Comparison of ENCODE assay signal across 23 mouse cellular contexts in genomic region chr13:24947158-24947557, GRCm38 (mm10).
"Had no signal": no experiment of that assay in that cellular context is flagged by ENCODE, and none has a peak within 500 bp of the region (broad histone marks: within the 10 kb centered on the region; RNA-seq: fewer than 3 reads in every experiment).

No protein-coding gene starts in this region.

- H3K27ac ChIP-seq: gastrocnemius, adult 2 months; heart, embryonic 13.5 days; heart, embryonic 15.5 days; hindbrain, embryonic 13.5 days; hindbrain, embryonic 15.5 days; intestine, embryonic 15.5 days; layer of hippocampus, adult 2 months; left cerebral cortex, adult 2 months; limb, embryonic 13.5 days had no signal

- H3K9ac ChIP-seq: heart, embryonic 13.5 days; heart, embryonic 15.5 days; hindbrain, embryonic 13.5 days; hindbrain, embryonic 15.5 days; intestine, embryonic 15.5 days; limb, embryonic 13.5 days had no signal

- H3K27me3 ChIP-seq: heart, embryonic 13.5 days; heart, embryonic 15.5 days; hindbrain, embryonic 13.5 days; hindbrain, embryonic 15.5 days; intestine, embryonic 15.5 days; limb, embryonic 13.5 days had no signal

- DNase-seq: gastrocnemius, adult 2 months; gastrocnemius, postnatal 10 days; gastrocnemius, postnatal 25 days; heart, adult 18-20 months; heart, postnatal 14 days; heart, postnatal 36 days; kidney, adult 18-20 months; kidney, adult 8-10 months; kidney, postnatal 10 days; kidney, postnatal 25 days; kidney, postnatal 4 days had no signal

- H3K9me3 ChIP-seq: heart, embryonic 13.5 days; heart, embryonic 15.5 days; hindbrain, embryonic 13.5 days; hindbrain, embryonic 15.5 days; intestine, embryonic 15.5 days; limb, embryonic 13.5 days had no signal

- H3K36me3 ChIP-seq: heart, embryonic 13.5 days; heart, embryonic 15.5 days; hindbrain, embryonic 13.5 days; hindbrain, embryonic 15.5 days; intestine, embryonic 15.5 days; limb, embryonic 13.5 days had no signal

- ATAC-seq: forebrain, embryonic 16.5 days; inflammation-experienced regulatory T-cells, adult 6 months; intestine, embryonic 15.5 days; intestine, postnatal 0 days had no signal

- H3K4me3 ChIP-seq: gastrocnemius, adult 2 months; heart, embryonic 13.5 days; heart, embryonic 15.5 days; hindbrain, embryonic 13.5 days; hindbrain, embryonic 15.5 days; intestine, embryonic 15.5 days; layer of hippocampus, adult 2 months; left cerebral cortex, adult 2 months; limb, embryonic 13.5 days had no signal

- H3K4me2 ChIP-seq: heart, embryonic 11.5 days; heart, embryonic 13.5 days; heart, embryonic 15.5 days; hindbrain, embryonic 13.5 days; hindbrain, embryonic 15.5 days; intestine, embryonic 15.5 days; limb, embryonic 13.5 days had no signal

- H3K4me1 ChIP-seq: hindbrain, embryonic 15.5 days; intestine, embryonic 15.5 days had no signal
